Mouse (Mus musculus) heart, postnatal 14 days (tissue): Measurements from ENCODE around the gene Vamp1. TPM values are rescaled to one million over a fixed set of nuclear protein-coding genes. Genes with fewer than 3 reads are reported as not detected.

ENCODE experiments used
- DNase-seq, 2 experiments: peaks; one replicate each; pipeline ENCODE4 v3.0.0; 2021 to 2022
- intact Hi-C: fragments of 180-260 bp; cut with DNase I; formaldehyde crosslinking; loops from one replicate; pipeline ENCODE4 v1.15.1; 2025
- total RNA-seq, 2 experiments: library from RNA; stranded (reverse); gene quantifications; 2 replicates each; pipeline ENCODE4 v1.2.3; 2021

The Vamp1 gene
- total RNA-seq, 2 experiments from 2014 or later = 9.3 to 9.8 TPM

DNA sequence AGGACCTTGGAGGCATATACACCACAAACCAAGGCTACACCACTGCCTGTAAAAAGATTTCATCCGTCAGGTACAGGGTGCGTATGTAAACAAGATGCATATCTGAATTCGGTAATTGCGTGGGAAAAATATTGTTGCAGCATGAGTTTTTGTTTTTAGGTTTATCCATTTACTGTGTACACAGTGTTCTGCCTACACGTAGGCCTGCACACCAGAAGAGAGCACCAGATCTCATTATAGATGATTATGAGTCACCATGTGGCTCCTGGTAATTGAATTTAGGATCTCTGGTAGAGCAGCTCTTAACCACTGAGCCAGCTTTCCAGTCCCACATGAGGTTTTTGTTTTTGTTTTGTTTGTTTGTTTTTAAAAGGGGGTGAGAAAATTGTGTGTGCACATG lies 18.2 kb upstream of the Vamp1 start:
- intact Hi-C loops = no loop called here
- no peak for DNase-seq

GRCm38 (mm10) chr6:125210436-125210835 lies 4.9 kb upstream of the Vamp1 start:
- no peak for DNase-seq
- intact Hi-C loops = no loop called here

- no peak for DNase-seq
- intact Hi-C loops = no loop called here
Measured at GRCm38 (mm10) chr6:125212621-125213020, 2.7 kb upstream of the Vamp1 start.

GRCm38 (mm10) chr6:125213129-125213528 lies 2.2 kb upstream of the Vamp1 start:
- intact Hi-C loops = no loop called here
- no peak for DNase-seq

- intact Hi-C loops = no loop called here
- no peak for DNase-seq
Measured at GRCm38 (mm10) chr6:125213715-125214114, 1.6 kb upstream of the Vamp1 start.

- DNase-seq = no peak
- intact Hi-C loops = loop anchor here (5.0 kb wide), 1 partner anchor 145 kb away; no protein-coding TSS in a partner anchor
Measured at GRCm38 (mm10) chr6:125216898-125217297, 1.5 kb downstream of the Vamp1 start.

- DNase-seq = no peak
- intact Hi-C loops = loop anchor here (5.0 kb wide), 1 partner anchor 144 kb away; no protein-coding TSS in a partner anchor
Measured at GRCm38 (mm10) chr6:125217899-125218298, 2.5 kb downstream of the Vamp1 start.

DNA sequence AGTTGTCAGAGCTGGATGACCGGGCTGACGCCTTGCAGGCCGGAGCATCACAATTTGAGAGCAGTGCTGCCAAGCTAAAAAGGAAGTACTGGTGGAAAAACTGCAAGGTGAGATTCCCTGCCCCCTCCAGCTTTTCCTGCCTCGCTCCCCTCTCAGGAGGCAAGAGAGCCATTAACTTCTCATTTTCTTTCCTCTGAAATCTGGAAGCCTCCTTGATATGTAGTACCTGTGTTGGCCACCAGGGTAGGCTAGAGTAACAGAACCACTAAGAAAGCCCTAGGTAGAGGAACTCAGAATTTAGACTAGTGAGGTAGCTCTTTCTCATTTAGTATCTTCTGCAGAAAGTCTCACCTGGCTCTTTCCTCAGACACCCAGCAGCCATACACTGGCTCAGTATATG lies 3.6 kb downstream of the Vamp1 start:
- intact Hi-C loops = loop anchor here (1.0 to 5.0 kb wide), 2 partner anchors 52 to 143 kb away; no protein-coding TSS in a partner anchor
- peak; percentile 55 to 73 for DNase-seq

- intact Hi-C loops = no loop called here
- no peak for DNase-seq
Measured at GRCm38 (mm10) chr6:125221115-125221745, 5.9 kb downstream of the Vamp1 start.

DNA sequence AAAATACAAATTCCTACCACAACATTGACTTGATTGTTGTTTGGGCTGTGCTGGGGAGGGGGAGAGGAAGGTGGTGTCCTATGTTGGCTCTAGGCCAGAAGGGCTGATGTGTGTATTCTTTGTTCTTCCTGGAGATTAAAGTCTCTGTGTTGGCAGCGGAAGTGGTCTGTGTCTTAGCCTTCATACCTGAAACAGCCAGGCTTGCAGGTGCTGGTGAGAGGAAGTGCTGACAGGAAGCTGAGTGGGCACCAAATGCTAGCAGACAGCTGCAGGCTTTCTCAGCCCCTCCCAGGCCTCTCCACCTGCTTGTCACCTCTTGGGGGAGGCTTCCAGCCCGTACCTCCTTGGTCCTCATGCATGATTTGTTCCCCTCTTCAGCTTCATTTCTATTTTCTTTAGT lies 6.8 kb downstream of the Vamp1 start:
- intact Hi-C loops = no loop called here
- DNase-seq = no peak

GRCm38 (mm10) chr6:125222577-125222976 lies 7.2 kb downstream of the Vamp1 start:
- intact Hi-C loops = no loop called here
- DNase-seq = no peak

GRCm38 (mm10) chr6:125225518-125226115 lies 10.3 kb downstream of the Vamp1 start:
- no peak for DNase-seq
- intact Hi-C loops = no loop called here

DNA sequence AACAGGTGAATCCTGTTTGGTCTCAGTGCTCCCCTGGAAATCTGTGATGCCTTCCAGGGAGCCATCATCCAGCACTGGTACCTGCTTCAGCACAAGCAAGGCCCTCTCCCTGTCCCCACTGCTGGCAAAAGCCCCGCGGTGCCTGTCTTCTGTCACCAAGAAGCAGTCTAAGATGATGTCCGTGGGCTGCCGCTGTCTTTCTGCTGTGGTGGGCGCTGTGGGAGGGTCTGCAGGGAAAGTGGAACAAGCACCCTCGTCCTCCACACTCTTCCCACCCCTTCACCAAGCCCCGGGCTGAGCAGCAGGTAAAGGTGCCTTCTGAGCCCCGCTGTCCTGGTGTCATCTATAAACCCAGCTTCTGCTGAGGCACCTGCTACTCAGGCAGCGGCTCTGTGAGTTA lies 15.2 kb downstream of the Vamp1 start:
- intact Hi-C loops = no loop called here

DNA sequence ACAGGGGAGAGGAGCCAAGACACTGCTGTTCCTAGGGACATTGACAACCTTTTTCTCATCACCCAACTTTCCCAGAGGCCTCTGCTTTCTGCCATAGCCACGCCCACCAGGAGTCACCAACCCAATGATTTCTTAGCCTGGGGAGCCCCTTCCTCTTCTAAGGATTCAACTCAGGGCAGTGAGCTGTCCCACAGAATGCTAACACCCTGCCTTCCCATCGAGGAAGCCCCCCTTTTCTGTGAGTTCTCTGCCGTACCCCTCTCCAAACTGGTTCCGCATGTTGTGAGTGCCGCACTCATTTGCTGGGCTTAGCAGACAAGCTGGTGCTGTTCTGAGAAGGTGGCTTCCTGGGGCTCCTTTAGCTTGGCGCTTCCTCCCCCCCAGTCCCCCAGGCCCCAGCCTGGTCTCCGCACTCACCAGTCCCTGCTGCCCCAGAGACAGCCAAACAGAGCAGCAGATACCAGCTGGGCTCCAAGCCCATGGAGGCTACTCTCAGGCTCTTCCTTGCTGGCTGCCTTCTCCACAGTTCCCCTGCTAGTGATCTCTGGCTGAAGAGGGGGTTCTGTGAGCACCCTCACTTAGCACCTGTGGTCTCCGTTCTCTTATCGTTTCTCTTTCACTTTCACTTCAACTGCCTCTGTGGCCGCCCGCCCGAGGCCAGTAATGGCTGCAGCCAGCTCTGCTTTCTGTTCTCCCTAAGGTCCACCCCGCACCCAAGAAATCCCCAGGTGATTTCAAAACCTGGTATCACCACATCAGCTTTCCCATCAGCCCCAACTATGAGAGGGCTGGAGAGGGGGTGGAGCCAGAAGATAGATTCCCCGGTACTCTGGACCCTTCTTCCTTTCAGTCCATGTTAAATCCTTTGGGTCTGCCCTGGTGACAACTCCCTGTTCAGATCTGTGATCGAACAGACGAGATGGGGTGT lies 16.0 kb downstream of the Vamp1 start, which contains the start of gene Tapbpl:
Gene Tapbpl (minus strand): TSS at position 744 of the 928 bp plus-strand sequence.
- intact Hi-C loops = no loop called here
- peak; percentile 55 to 71 for DNase-seq

More for the DNA sequence above, 15.2 kb downstream of the Vamp1 start:
- no peak for DNase-seq

DNA sequence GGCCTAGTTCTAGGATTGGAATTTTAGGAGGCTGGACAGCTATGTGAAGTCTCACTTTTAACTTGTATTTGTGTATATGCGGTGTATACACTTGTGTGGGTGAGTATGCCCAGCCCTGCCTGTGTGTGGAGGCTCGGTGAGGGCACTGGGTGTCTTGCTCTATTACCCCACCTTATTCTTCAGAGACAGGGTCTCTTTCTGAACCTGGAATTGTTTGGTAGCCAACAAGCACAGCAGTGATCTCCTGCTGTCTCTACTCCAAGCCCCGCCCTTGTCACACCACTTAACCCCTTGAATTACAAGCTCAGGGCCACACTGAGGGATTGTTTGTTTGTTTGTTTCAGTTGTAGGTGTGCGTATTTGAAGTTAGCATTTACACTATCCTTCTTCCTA lies 16.7 kb downstream of the Vamp1 start:
- DNase-seq = peak in 1 of 2 experiments; percentile 11
- intact Hi-C loops = no loop called here

- intact Hi-C loops = no loop called here
- no peak for DNase-seq
Measured at GRCm38 (mm10) chr6:125232516-125232915, 17.2 kb downstream of the Vamp1 start.

DNA sequence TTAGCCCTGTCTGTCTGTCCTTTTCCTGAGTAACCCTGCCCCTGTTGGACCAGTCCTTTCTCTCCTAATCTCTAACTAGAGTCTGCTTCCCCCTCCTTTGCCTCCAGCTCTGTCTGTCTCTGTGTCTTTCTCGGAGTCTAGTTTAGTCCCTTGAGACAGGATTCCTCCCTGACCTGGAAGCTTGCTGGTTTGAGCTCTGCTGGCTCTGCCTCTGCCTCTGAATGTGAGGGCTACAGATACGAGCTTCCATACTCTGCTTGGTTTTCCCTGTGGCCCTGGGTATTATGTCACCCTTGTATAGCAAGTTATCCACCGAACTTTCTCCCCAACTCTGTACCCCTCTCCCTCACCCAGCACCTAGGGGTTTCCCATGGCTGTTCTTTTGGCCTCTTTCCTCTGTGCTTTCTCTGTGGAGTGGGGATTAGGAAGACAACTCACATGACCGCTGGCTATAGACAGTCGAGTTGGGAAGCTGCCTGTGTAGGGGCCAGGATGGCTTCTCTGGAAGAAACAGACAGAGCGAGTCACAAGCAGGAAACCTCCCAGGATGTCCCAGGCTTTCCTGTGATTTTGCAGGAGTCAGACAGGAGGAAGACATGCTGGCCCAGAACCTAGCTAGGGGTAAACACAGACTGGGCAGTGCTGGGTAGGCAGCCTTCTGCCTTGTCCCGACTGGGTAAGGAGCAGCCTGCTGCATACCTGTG lies 18.6 kb downstream of the Vamp1 start:
- intact Hi-C loops = no loop called here
- no peak for DNase-seq

GRCm38 (mm10) chr6:125234520-125234828 lies 19.1 kb downstream of the Vamp1 start:
- intact Hi-C loops = no loop called here
- DNase-seq = no peak

- DNase-seq = no peak
- intact Hi-C loops = no loop called here
Measured at GRCm38 (mm10) chr6:125236341-125236740, 21.0 kb downstream of the Vamp1 start.

DNA sequence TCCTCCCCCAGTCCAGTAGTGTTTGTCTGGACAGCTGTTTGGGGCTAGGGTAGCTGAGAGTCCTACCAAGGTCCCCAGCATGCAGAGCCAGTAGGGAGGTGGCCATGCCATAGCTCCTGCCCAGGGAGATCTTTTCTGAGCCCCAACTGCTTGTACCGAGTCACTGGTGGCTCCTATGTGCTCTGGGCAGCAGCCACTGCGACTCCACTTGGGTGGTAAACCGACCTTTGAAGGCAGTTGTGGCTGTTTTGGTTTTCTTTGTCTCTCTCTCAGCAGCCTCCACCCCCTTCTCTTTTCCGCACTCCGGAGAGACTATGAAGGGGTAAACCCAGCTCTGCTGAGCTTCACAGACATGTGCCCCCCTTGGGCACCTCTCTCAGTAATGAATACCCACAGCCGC lies 21.4 kb downstream of the Vamp1 start, which contains the start of gene Cd27:
Gene Cd27 (minus strand): TSS at position 229 of the 400 bp plus-strand sequence.
- intact Hi-C loops = no loop called here

DNA sequence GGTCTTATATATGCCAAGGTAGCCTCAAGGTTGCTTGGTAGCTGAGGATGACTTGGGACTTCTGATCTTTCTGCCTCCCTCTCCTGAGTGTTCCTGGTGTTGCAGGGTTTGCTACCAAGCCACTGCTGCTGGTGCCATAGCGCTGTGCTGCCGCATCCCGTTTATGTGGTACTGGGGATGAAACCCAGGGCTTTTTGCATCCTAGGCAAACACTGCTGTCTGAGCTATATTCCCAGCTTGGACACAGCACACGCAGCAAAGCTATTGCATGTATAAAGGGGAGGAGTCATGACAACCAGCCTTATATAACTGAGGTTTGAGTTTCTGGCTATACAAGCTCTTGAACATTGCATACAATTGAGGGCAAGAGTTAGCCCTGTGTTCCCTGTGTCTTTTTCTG lies 22.1 kb downstream of the Vamp1 start:
- no peak for DNase-seq
- intact Hi-C loops = no loop called here

More for the DNA sequence above, 21.4 kb downstream of the Vamp1 start, which contains the start of gene Cd27:
- no peak for DNase-seq
